Mouse (Mus musculus) hindbrain, embryonic 16.5 days (tissue): ENCODE measurements around the gene Rtn3. TPM values are rescaled to one million over a fixed set of nuclear protein-coding genes. Genes with fewer than 3 reads are reported as not detected.
"Not testable (repeated sequence)": the region's sequence is repeated elsewhere in the genome, so short reads cannot be mapped to it uniquely, and the experiment has no call there.

Source experiments
- ATAC-seq: fragments of 200-750 bp; cut with Nextera tagmentation; 2 replicates; pipeline ENCODE4 v1.8.0; 2017; ENCODE audit warnings: moderate TSS enrichment, moderate library complexity
- H3K27ac ChIP-seq: fragments of 300-500 bp; sonication (generic); 2 replicates; pipeline ENCODE4 v1.5.1; 2014; ENCODE audit warnings: low read depth, mild to moderate bottlenecking, control low read depth, low read length, moderate library complexity
- H3K27me3 ChIP-seq: fragments of 300-500 bp; sonication (generic); replicated peaks from 2 replicates; pipeline ENCODE4 v1.6.1; 2014; ENCODE audit warnings: low read length; ENCODE audit not compliant: control insufficient read depth, insufficient read depth
- H3K36me3 ChIP-seq: fragments of 300-500 bp; sonication (generic); 2 replicates; pipeline ENCODE4 v1.6.1; 2014; ENCODE audit warnings: mild to moderate bottlenecking, low read length, moderate library complexity, mixed read lengths; ENCODE audit not compliant: control insufficient read depth, insufficient read depth
- H3K4me1 ChIP-seq: fragments of 300-500 bp; sonication (generic); 2 replicates; pipeline ENCODE4 v1.6.1; 2014; ENCODE audit warnings: low read depth, low read length; ENCODE audit not compliant: control insufficient read depth, insufficient read depth
- H3K4me2 ChIP-seq: fragments of 300-500 bp; sonication (generic); 2 replicates; pipeline ENCODE4 v1.6.1; 2014; ENCODE audit warnings: mild to moderate bottlenecking, low read length, control low read depth, moderate library complexity
- H3K4me3 ChIP-seq: fragments of 300-500 bp; sonication (generic); 2 replicates; pipeline ENCODE4 v1.5.1; 2014; ENCODE audit warnings: mild to moderate bottlenecking, low read length, control low read depth, moderate library complexity
- H3K9ac ChIP-seq: fragments of 300-500 bp; sonication (generic); 2 replicates; pipeline ENCODE4 v1.6.1; 2014; ENCODE audit warnings: low read depth, mild to moderate bottlenecking, control low read depth, low read length, moderate library complexity
- H3K9me3 ChIP-seq: fragments of 300-500 bp; sonication (generic); 2 replicates; pipeline ENCODE4 v1.6.1; 2014; ENCODE audit warnings: mild to moderate bottlenecking, low read length, moderate library complexity; ENCODE audit not compliant: control insufficient read depth
- WGBS: fragments of 180-500 bp; shearing (Covaris S2); extraction: QIAGEN DNeasy Blood & Tissue Kit; methylation state at CpG from one replicate; pipeline ENCODE4 v1.1.7; 2014; 5-methylcytosine and 5-hydroxymethylcytosine counted together
- polyA plus RNA-seq: library from polyadenylated mRNA; unstranded; fragments of >200 nt; fragmentation: Nextera tagmentation; extraction: Ambion mirVana; gene quantifications from 2 replicates; pipeline ENCODE4 v1.2.1, GENCODE M21; 2015

The Rtn3 gene
- polyA plus RNA-seq, 1 experiment from 2014 or later = 693 TPM

GRCm38 (mm10) chr19:7508026-7508425 is 24.9 kb upstream of the Rtn3 start:
- Histone ChIP-seq H3K4me3 (no peak overlapping the region), H3K9me3 (no peaks in the 10 kb centered on the region), H3K27ac (no peak overlapping the region), H3K36me3 (peaks cover 8% of the 10 kb centered on the region), H3K9ac (no peak overlapping the region), H3K4me2 (no peak overlapping the region), H3K27me3 (no peaks in the 10 kb centered on the region), H3K4me1 (no peaks in the 10 kb centered on the region)
- no peak for ATAC-seq
- WGBS = 71% methylated on average over 4 of the region's 4 CpGs

GRCm38 (mm10) chr19:7506321-7506720 is 23.2 kb upstream of the Rtn3 start:
- no peak for ATAC-seq

GRCm38 (mm10) chr19:7502432-7502831 is 19.4 kb upstream of the Rtn3 start:
- no peaks in the 10 kb centered on the region for H3K4me1 ChIP-seq
- WGBS = 90% methylated on average over 2 of the region's 2 CpGs
- H3K36me3 ChIP-seq = no peaks in the 10 kb centered on the region
- H3K27ac ChIP-seq = no peak overlapping the region
- ATAC-seq = no peak
- H3K9me3 ChIP-seq = no peaks in the 10 kb centered on the region
- H3K27me3 ChIP-seq = no peaks in the 10 kb centered on the region
- no peak overlapping the region for H3K4me3 ChIP-seq
- H3K9ac ChIP-seq = no peak overlapping the region
- no peak overlapping the region for H3K4me2 ChIP-seq

More at GRCm38 (mm10) chr19:7506321-7506720, 23.2 kb upstream of the Rtn3 start:
- Histone ChIP-seq H3K4me3 (no peak overlapping the region), H3K27me3 (no peaks in the 10 kb centered on the region), H3K27ac (no peak overlapping the region), H3K9me3 (no peaks in the 10 kb centered on the region), H3K36me3 (peaks cover 6% of the 10 kb centered on the region; the same call in 1 of the 2 replicates), H3K9ac (no peak overlapping the region), H3K4me2 (no peak overlapping the region), H3K4me1 (no peaks in the 10 kb centered on the region)
- WGBS = 87% methylated on average over 1 of the region's 1 CpGs

- Histone ChIP-seq H3K27ac (no peak overlapping the region), H3K4me1 (peaks cover under 1% of the 10 kb centered on the region; the same call in 1 of the 2 replicates), H3K27me3 (no peaks in the 10 kb centered on the region), H3K4me3 (no peak overlapping the region), H3K36me3 (no peaks in the 10 kb centered on the region), H3K9ac (no peak overlapping the region), H3K9me3 (no peaks in the 10 kb centered on the region), H3K4me2 (no peak overlapping the region)
- no peak for ATAC-seq
- WGBS = 93% methylated on average over 1 of the region's 1 CpGs
These were observed 17.6 kb upstream of the Rtn3 start for GRCm38 (mm10) chr19:7500701-7501100.

- no peak overlapping the region for H3K4me2 ChIP-seq
- H3K36me3 ChIP-seq = no peaks in the 10 kb centered on the region
- H3K9ac ChIP-seq = no peak overlapping the region
- no peak overlapping the region for H3K27ac ChIP-seq
- H3K4me1 ChIP-seq = peaks cover 4% of the 10 kb centered on the region
- H3K9me3 ChIP-seq = no peaks in the 10 kb centered on the region
- no peaks in the 10 kb centered on the region for H3K27me3 ChIP-seq
- H3K4me3 ChIP-seq = no peak overlapping the region
- WGBS = 73% methylated on average over 2 of the region's 2 CpGs
- ATAC-seq = no peak
These were observed 15.7 kb upstream of the Rtn3 start for GRCm38 (mm10) chr19:7498816-7499215.

GRCm38 (mm10) chr19:7496070-7496469 is 13.0 kb upstream of the Rtn3 start:
- H3K4me3 ChIP-seq, H3K27me3 ChIP-seq, H3K9ac ChIP-seq, H3K4me1 ChIP-seq, H3K27ac ChIP-seq, ATAC-seq, H3K4me2 ChIP-seq, H3K9me3 ChIP-seq, H3K36me3 ChIP-seq: not testable (repeated sequence)
- WGBS = 71% methylated on average over 1 of the region's 1 CpGs

GRCm38 (mm10) chr19:7495221-7496038 is 12.3 kb upstream of the Rtn3 start:
- 48% methylated on average over 14 of the region's 14 CpGs for WGBS
- peaks cover 4% of the 10 kb centered on the region for H3K4me1 ChIP-seq
- peak overlapping the region; percentile 71 for H3K4me2 ChIP-seq
- H3K27ac ChIP-seq = no peak overlapping the region
- no peak for ATAC-seq
- H3K9ac ChIP-seq = peak overlapping the region; percentile 89
- H3K36me3 ChIP-seq = no peaks in the 10 kb centered on the region
- H3K27me3 ChIP-seq = no peaks in the 10 kb centered on the region
- peak overlapping the region; percentile 66 for H3K4me3 ChIP-seq
- no peaks in the 10 kb centered on the region for H3K9me3 ChIP-seq

- no peaks in the 10 kb centered on the region for H3K9me3 ChIP-seq
- ATAC-seq = peak; percentile 97
- no peaks in the 10 kb centered on the region for H3K36me3 ChIP-seq
- WGBS = under 1% methylated on average over 83 of the region's 84 CpGs
- H3K27ac ChIP-seq = peak overlapping the region; percentile 94
- peak overlapping the region; percentile 71 for H3K4me2 ChIP-seq
- peak overlapping the region; percentile 66 for H3K4me3 ChIP-seq
- H3K4me1 ChIP-seq = peaks cover 4% of the 10 kb centered on the region
- H3K27me3 ChIP-seq = no peaks in the 10 kb centered on the region
- peak overlapping the region; percentile 89 for H3K9ac ChIP-seq
These were observed 11.3 kb upstream of the Rtn3 start for GRCm38 (mm10) chr19:7494187-7495015.
